Mouse (Mus musculus) lung, embryonic 16.5 days (tissue): ENCODE measurements at regions not wholly inside any gene's neighbourhood (a gene's known extent, or its start where the extent isn't known, plus 50 kb on each side); places are given as distances from the start of the nearest gene placed in this dataset.

Experiments used
- ATAC-seq: fragments of 200-750 bp; cut with Nextera tagmentation; 2 replicates; pipeline ENCODE4 v1.8.0; 2017; ENCODE audit warnings: low read depth, mild to moderate bottlenecking, moderate library complexity
- H3K27ac ChIP-seq: fragments of 300-500 bp; sonication (generic); 2 replicates; pipeline ENCODE4 v1.5.1; 2014; ENCODE audit warnings: mild to moderate bottlenecking, control low read depth, low read length
- H3K27me3 ChIP-seq: fragments of 300-500 bp; sonication (generic); 2 replicates; pipeline ENCODE4 v1.6.1; 2014; ENCODE audit warnings: low read depth, low read length, mixed read lengths; ENCODE audit not compliant: control insufficient read depth, insufficient read depth
- H3K36me3 ChIP-seq: fragments of 300-500 bp; sonication (generic); 2 replicates; pipeline ENCODE4 v1.6.1; 2014; ENCODE audit warnings: low read length; ENCODE audit not compliant: control insufficient read depth, insufficient read depth
- H3K4me1 ChIP-seq: fragments of 300-500 bp; sonication (generic); replicated peaks from 2 replicates; pipeline ENCODE4 v1.6.1; 2014; ENCODE audit warnings: low read length, mixed read lengths; ENCODE audit not compliant: control insufficient read depth, insufficient read depth
- H3K4me2 ChIP-seq: fragments of 300-500 bp; sonication (generic); 2 replicates; pipeline ENCODE4 v1.6.1; 2014; ENCODE audit warnings: low read depth, low read length, control low read depth
- H3K4me3 ChIP-seq: fragments of 300-500 bp; sonication (generic); 2 replicates; pipeline ENCODE4 v1.5.1; 2014; ENCODE audit warnings: mild to moderate bottlenecking, low read length, control low read depth
- H3K9ac ChIP-seq: fragments of 300-500 bp; sonication (generic); 2 replicates; pipeline ENCODE4 v1.6.1; 2014; ENCODE audit warnings: low read length, control low read depth
- H3K9me3 ChIP-seq: fragments of 300-500 bp; sonication (generic); 2 replicates; pipeline ENCODE4 v1.6.1; 2016; ENCODE audit warnings: low read length; ENCODE audit not compliant: control insufficient read depth
- WGBS: fragments of 180-500 bp; shearing (Covaris S2); extraction: QIAGEN DNeasy Blood & Tissue Kit; methylation state at CpG from one replicate; pipeline ENCODE4 v1.1.7; 2014; 5-methylcytosine and 5-hydroxymethylcytosine counted together

- Histone ChIP-seq H3K9me3 (no peaks in the 10 kb centered on the region), H3K4me1 (peaks cover 4% of the 10 kb centered on the region), H3K4me3 (no peak overlapping the region), H3K27me3 (no peaks in the 10 kb centered on the region), H3K4me2 (no peak overlapping the region), H3K36me3 (no peaks in the 10 kb centered on the region), H3K9ac (no peak overlapping the region), H3K27ac (no peak overlapping the region)
- no peak for ATAC-seq
- 70% methylated on average over 6 of the region's 6 CpGs for WGBS
These were observed 168.2 kb upstream of the Bcl6 start for GRCm38 (mm10) chr16:24156729-24157430.

GRCm38 (mm10) chr16:24154816-24155357, 166.2 kb upstream of the Bcl6 start:
- Histone ChIP-seq H3K27ac (no peak overlapping the region), H3K4me1 (peaks cover 4% of the 10 kb centered on the region), H3K27me3 (no peaks in the 10 kb centered on the region), H3K9me3 (no peaks in the 10 kb centered on the region), H3K4me3 (no peak overlapping the region), H3K4me2 (no peak overlapping the region), H3K36me3 (no peaks in the 10 kb centered on the region), H3K9ac (no peak overlapping the region)
- 52% methylated on average over 4 of the region's 4 CpGs for WGBS
- no peak for ATAC-seq

GRCm38 (mm10) chr16:24153943-24154342, 165.3 kb upstream of the Bcl6 start:
- H3K9ac ChIP-seq = no peak overlapping the region
- H3K27ac ChIP-seq = no peak overlapping the region
- no peak overlapping the region for H3K4me2 ChIP-seq
- no peak overlapping the region for H3K4me3 ChIP-seq
- H3K27me3 ChIP-seq = no peaks in the 10 kb centered on the region
- 54% methylated on average over 1 of the region's 1 CpGs for WGBS
- H3K9me3 ChIP-seq = no peaks in the 10 kb centered on the region
- no peak for ATAC-seq
- H3K36me3 ChIP-seq = no peaks in the 10 kb centered on the region
- peaks cover 4% of the 10 kb centered on the region for H3K4me1 ChIP-seq

- no peak overlapping the region for H3K27ac ChIP-seq
- peaks cover 4% of the 10 kb centered on the region for H3K4me1 ChIP-seq
- no peaks in the 10 kb centered on the region for H3K27me3 ChIP-seq
- 38% methylated on average over 7 of the region's 7 CpGs for WGBS
- H3K4me2 ChIP-seq = no peak overlapping the region
- H3K9me3 ChIP-seq = no peaks in the 10 kb centered on the region
- ATAC-seq = no peak
- no peaks in the 10 kb centered on the region for H3K36me3 ChIP-seq
- H3K9ac ChIP-seq = no peak overlapping the region
- no peak overlapping the region for H3K4me3 ChIP-seq
These were observed 163.2 kb upstream of the Bcl6 start for GRCm38 (mm10) chr16:24151831-24152247.

- no peaks in the 10 kb centered on the region for H3K9me3 ChIP-seq
- peaks cover 4% of the 10 kb centered on the region for H3K4me1 ChIP-seq
- WGBS = 18% methylated on average over 7 of the region's 7 CpGs
- H3K27me3 ChIP-seq = no peaks in the 10 kb centered on the region
- no peak overlapping the region for H3K27ac ChIP-seq
- no peak overlapping the region; the same call in 1 of the 2 replicates for H3K4me2 ChIP-seq
- H3K9ac ChIP-seq = no peak overlapping the region
- no peak overlapping the region for H3K4me3 ChIP-seq
- no peaks in the 10 kb centered on the region for H3K36me3 ChIP-seq
- ATAC-seq = no peak; the same call in 1 of the 2 replicates
These were observed 162.6 kb upstream of the Bcl6 start for GRCm38 (mm10) chr16:24151178-24151725.

- no peak overlapping the region for H3K27ac ChIP-seq
- WGBS = 65% methylated on average over 2 of the region's 2 CpGs
- no peak overlapping the region for H3K4me3 ChIP-seq
- no peak overlapping the region for H3K4me2 ChIP-seq
- no peaks in the 10 kb centered on the region for H3K9me3 ChIP-seq
- no peaks in the 10 kb centered on the region for H3K27me3 ChIP-seq
- H3K9ac ChIP-seq = no peak overlapping the region
- H3K36me3 ChIP-seq = no peaks in the 10 kb centered on the region
- ATAC-seq = no peak
- peaks cover 4% of the 10 kb centered on the region for H3K4me1 ChIP-seq
These were observed 161.9 kb upstream of the Bcl6 start for GRCm38 (mm10) chr16:24150512-24150911.

GRCm38 (mm10) chr16:24149441-24149840, 160.8 kb upstream of the Bcl6 start:
- Histone ChIP-seq H3K9ac (no peak overlapping the region), H3K4me1 (peaks cover under 1% of the 10 kb centered on the region), H3K36me3 (no peaks in the 10 kb centered on the region), H3K4me2 (no peak overlapping the region), H3K27me3 (no peaks in the 10 kb centered on the region), H3K9me3 (no peaks in the 10 kb centered on the region), H3K27ac (no peak overlapping the region), H3K4me3 (no peak overlapping the region)
- 84% methylated on average over 4 of the region's 4 CpGs for WGBS
- no peak for ATAC-seq

GRCm38 (mm10) chr16:24143894-24144293, 155.2 kb upstream of the Bcl6 start:
- ATAC-seq = no peak
- no peaks in the 10 kb centered on the region for H3K9me3 ChIP-seq
- H3K9ac ChIP-seq = no peak overlapping the region
- no peaks in the 10 kb centered on the region for H3K36me3 ChIP-seq
- H3K4me1 ChIP-seq = no peaks in the 10 kb centered on the region; the same call in 1 of the 2 replicates
- H3K4me2 ChIP-seq = no peak overlapping the region
- no peaks in the 10 kb centered on the region for H3K27me3 ChIP-seq
- no peak overlapping the region for H3K4me3 ChIP-seq
- WGBS = 85% methylated on average over 3 of the region's 3 CpGs
- no peak overlapping the region for H3K27ac ChIP-seq

GRCm38 (mm10) chr16:24142915-24143541, 154.4 kb upstream of the Bcl6 start:
- Histone ChIP-seq H3K4me2 (no peak overlapping the region), H3K9me3 (no peaks in the 10 kb centered on the region), H3K4me3 (no peak overlapping the region), H3K27ac (no peak overlapping the region), H3K9ac (no peak overlapping the region), H3K36me3 (no peaks in the 10 kb centered on the region), H3K27me3 (no peaks in the 10 kb centered on the region), H3K4me1 (no peaks in the 10 kb centered on the region; the same call in 1 of the 2 replicates)
- peak; percentile 71 for ATAC-seq
- WGBS = 32% methylated on average over 5 of the region's 5 CpGs
